Mouse (Mus musculus): Measurements from ENCODE around the gene Aqp5. TPM values are rescaled to one million over a fixed set of nuclear protein-coding genes. Genes with fewer than 3 reads are reported as not detected.

Gene Aqp5
- polyA plus RNA-seq, 1 experiment from 2014 or later = 1.6 TPM

Other genes starting within 250 kb of the Aqp5 start
- gene Fmnl3, start 220.3 kb upstream of the Aqp5 start, polyA plus RNA-seq (2016; fragmentation: Nextera tagmentation; extraction: Ambion mirVana) = 10.7 and 14.6 TPM in 2 replicates
- 283 and 284 TPM in 2 replicates for gene Tmbim6, start 197.9 kb upstream of the Aqp5 start, polyA plus RNA-seq (2016; fragmentation: Nextera tagmentation; extraction: Ambion mirVana)
- 13.5 and 15.8 TPM in 2 replicates for gene Nckap5l, start 133.0 kb upstream of the Aqp5 start, polyA plus RNA-seq (2016; fragmentation: Nextera tagmentation; extraction: Ambion mirVana)
- 19.3 and 20.2 TPM in 2 replicates for gene Bcdin3d, start 116.1 kb upstream of the Aqp5 start, polyA plus RNA-seq (2016; fragmentation: Nextera tagmentation; extraction: Ambion mirVana)
- 0.63 and 1.1 TPM in 2 replicates for gene Faim2, start 62.6 kb upstream of the Aqp5 start, polyA plus RNA-seq (2016; fragmentation: Nextera tagmentation; extraction: Ambion mirVana)
- gene Aqp2, start 11.7 kb upstream of the Aqp5 start, polyA plus RNA-seq (2016; fragmentation: Nextera tagmentation; extraction: Ambion mirVana) = not detected in 2 replicates
- 0.35 and 0.90 TPM in 2 replicates for gene Aqp6, start 10.6 kb downstream of the Aqp5 start, polyA plus RNA-seq (2016; fragmentation: Nextera tagmentation; extraction: Ambion mirVana)
- 193 and 219 TPM in 2 replicates for gene Racgap1, start 60.9 kb downstream of the Aqp5 start, polyA plus RNA-seq (2016; fragmentation: Nextera tagmentation; extraction: Ambion mirVana)
- 12.6 and 29.0 TPM in 2 replicates for gene Asic1, start 79.6 kb downstream of the Aqp5 start, polyA plus RNA-seq (2016; fragmentation: Nextera tagmentation; extraction: Ambion mirVana)
- gene Smarcd1, start 111.3 kb downstream of the Aqp5 start, polyA plus RNA-seq (2016; fragmentation: Nextera tagmentation; extraction: Ambion mirVana) = 101 and 118 TPM in 2 replicates
- not detected in 2 replicates for gene Gm17349, start 114.7 kb downstream of the Aqp5 start, polyA plus RNA-seq (2016; fragmentation: Nextera tagmentation; extraction: Ambion mirVana)
- gene Gpd1, start 126.7 kb downstream of the Aqp5 start, polyA plus RNA-seq (2016; fragmentation: Nextera tagmentation; extraction: Ambion mirVana) = 0.54 and 0.78 TPM in 2 replicates
- 152 and 174 TPM in 2 replicates for gene Cox14, start 134.8 kb downstream of the Aqp5 start, polyA plus RNA-seq (2016; fragmentation: Nextera tagmentation; extraction: Ambion mirVana)
- gene Cers5, start 182.1 kb downstream of the Aqp5 start, polyA plus RNA-seq (2016; fragmentation: Nextera tagmentation; extraction: Ambion mirVana) = 59.1 and 61.3 TPM in 2 replicates

All from hindbrain, embryonic 10.5 days (tissue).